Mouse (Mus musculus): ENCODE results near the gene Slc30a9. TPM values are rescaled to one million over a fixed set of nuclear protein-coding genes. Genes with fewer than 3 reads are reported as not detected.

The Slc30a9 gene
- 10 to 100 TPM; 11.5 to 14.4 TPM for polyA plus RNA-seq (2017; shearing (Covaris generic))

GRCm38 (mm10) chr5:67306698-67307521 is at the start of gene Slc30a9:
Gene Slc30a9 (plus strand): TSS chr5:67306955.
- peak; percentile 96 for ATAC-seq

DNA sequence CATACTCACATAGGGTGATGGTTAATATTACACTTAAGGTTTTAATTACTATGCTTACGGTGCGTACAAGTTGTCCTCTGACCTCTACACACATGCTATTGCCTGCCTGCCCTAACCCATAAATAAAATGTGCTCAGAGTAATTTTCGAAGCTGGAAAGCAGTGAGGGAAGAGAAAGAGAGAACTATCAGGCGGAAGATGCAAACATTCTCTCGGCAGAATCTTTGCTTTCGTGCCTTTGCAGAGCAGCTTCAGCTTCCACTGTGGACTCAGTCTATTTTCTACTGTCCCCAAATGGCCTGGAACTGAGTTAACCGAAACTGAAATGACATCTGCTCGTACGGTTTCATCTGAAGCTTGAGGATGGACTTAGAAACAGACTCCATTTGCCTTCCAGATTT is 48.3 kb upstream of the Slc30a9 start:
- ATAC-seq = no peak

DNA sequence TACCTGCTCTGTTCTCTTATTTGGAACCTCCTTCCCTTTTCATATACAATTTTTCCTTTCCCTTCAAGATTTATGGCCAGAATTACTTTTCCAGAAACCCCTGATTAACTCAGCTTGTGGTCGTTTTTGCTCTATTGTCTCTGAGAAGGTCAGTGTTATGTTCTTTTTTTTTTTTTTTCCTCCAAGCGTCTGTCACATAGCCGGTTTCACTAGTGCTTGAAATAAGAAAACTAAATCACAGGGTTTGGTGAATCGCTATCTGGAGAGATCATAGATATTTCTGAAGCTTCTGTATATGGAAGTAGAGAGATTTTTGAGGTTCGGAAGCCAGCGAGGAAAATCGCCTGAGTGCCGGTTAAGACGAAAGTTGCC is 46.6 kb upstream of the Slc30a9 start:
- ATAC-seq = no peak

- peak; percentile 93 for ATAC-seq
Measured at GRCm38 (mm10) chr5:67260531-67261371, 46.0 kb upstream of the Slc30a9 start, which contains the start of gene Tmem33. Gene Tmem33 (plus strand): TSS chr5:67260565.

GRCm38 (mm10) chr5:67262964-67263363 is 43.8 kb upstream of the Slc30a9 start:
- no peak for ATAC-seq

DNA sequence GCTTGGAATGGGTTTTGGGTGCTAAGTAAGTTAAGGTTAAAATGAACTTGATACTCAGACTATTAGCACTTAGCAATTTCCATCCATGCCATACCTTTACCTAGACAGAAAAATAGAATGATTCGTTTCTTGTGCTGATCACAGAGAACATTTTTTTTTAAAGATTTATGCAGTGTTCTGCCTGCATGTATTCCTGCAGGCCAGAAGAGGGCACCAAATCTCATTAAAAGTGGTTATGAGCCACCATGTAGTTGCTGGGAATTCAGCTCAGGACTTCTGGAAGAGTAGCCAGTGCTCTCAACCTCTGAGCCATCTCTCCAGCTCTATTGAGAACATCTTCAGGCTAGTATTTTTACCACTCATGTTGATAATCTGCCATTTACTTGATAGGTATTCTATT is 40.6 kb upstream of the Slc30a9 start:
- peak; percentile 68 for ATAC-seq

DNA sequence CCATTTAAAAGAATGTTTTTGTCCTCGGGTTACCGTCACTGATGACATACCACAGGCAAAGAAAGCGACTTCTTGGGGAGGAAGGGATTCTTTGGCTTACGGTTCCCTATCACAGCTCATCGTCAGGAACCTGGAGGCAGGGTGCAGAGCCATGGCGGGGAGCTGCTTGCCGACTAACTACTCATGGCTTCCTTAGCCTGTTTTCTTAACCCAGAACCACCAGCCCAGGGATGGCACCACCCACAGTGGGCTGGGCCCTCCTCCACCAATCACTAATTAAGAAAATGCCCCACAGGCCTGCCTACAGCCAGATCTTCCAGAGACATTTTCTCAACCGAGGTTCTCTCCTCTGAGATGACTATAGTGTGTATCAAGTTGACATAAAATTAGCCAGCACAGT is 37.4 kb upstream of the Slc30a9 start:
- ATAC-seq = no peak

- ATAC-seq = no peak
Measured at GRCm38 (mm10) chr5:67279407-67279806, 27.3 kb upstream of the Slc30a9 start.

GRCm38 (mm10) chr5:67279840-67280239 is 26.9 kb upstream of the Slc30a9 start:
- no peak for ATAC-seq

DNA sequence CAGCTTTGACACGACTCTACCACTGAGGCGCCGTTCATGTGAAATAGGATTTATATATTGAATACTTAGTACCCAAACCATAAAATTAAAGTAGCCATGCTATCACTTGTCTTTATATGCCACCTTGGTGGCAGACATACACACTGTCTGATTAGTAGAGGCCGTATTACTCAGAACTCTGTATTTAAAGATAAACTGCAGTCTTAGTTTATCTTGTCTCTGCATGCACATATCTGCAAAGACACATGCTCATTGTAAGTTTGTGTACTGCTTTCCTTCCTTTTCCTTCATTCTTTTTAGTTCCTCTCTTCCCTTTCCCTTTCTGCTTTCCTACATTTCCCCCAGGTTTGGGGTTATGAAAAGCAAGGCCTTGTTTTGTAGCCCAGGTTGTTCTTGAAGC is 26.4 kb upstream of the Slc30a9 start:
- ATAC-seq = no peak

- no peak for ATAC-seq
Measured at GRCm38 (mm10) chr5:67295029-67295428, 11.7 kb upstream of the Slc30a9 start.

DNA sequence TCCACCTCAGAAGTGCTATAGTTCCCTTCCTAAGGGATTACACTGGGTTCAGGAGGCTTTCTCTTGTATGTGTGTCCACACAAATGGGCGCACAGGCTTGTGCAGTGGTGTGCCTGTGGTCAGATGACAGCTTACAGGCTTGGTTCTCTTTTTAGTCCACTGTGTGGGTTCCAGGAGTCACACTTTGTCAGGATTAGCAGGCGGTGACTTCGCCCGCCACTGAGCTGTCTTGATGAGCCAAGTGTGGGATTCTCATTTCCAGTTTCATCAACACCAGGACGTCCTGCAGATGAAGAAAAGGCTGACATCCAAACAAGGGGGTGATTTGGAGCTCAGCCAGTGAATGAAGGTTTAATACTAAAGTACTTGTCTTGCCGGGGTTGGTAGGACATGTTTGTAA is 11.1 kb upstream of the Slc30a9 start:
- no peak for ATAC-seq

- no peak for ATAC-seq
Measured at GRCm38 (mm10) chr5:67296171-67296570, 10.6 kb upstream of the Slc30a9 start.

DNA sequence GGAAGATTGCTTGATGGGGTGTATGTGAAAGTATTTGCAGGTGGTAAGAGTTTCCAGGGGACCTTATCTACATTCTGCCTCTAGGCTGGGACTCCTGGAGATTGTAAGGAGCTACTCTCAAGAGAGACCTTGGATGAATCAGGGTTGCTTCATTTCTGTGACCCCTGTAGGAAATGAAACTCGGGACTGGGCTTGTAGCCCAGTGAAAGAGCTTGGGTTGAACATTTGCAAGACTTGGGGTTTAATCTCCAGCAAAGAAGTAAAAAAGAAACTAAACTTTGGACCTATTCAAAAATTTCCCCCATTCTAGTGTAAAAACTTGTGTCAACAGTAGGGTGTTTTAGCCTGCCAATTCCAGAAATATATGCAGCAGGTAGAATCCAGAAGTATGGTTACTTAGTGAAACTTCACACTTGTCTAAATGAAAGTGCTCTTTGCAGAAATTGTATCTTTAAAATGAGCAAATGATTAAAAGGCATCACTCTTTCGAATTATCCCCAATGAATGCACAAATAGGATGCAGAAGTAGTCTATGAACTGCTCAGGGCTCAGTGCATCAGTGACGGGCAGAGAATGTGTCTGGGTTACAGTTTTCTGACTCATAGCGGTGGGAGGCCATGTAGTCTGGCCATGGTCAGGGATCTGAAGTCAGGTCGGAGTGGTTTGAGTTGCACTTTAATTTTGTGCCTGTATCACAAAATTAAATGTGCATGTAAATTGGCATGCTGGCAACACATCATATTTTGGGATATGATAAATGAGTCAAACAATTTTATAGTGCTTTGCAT is 9.5 kb upstream of the Slc30a9 start:
- ATAC-seq = no peak

DNA sequence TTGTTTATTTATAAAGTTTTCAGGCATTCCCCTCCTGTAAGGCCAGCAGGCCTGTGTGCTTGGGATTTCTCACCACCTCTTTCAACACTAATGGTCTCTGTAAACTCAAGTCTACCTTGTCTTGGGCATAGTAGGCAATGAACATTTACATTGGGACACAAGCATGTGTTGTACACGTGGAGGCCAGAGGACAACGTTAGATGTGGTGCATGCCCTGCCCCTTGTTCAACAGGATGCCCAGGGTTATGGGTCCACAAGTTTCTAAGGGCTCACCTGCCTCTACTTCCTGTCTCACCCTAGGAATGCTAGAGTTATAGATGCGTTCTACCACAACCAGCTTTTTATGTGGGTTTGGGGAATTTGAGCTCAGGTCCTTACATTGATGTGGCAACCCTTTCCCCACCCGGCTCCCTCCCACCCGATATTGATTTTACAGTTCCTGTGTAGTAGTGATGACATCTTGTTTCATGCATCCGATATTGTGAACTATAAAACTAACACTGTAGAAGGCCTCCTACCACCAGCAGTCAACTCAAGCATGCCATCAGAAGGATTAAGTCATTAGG is 6.8 kb upstream of the Slc30a9 start:
- no peak for ATAC-seq

- no peak for ATAC-seq
Measured at GRCm38 (mm10) chr5:67300926-67301597, 5.7 kb upstream of the Slc30a9 start.

DNA sequence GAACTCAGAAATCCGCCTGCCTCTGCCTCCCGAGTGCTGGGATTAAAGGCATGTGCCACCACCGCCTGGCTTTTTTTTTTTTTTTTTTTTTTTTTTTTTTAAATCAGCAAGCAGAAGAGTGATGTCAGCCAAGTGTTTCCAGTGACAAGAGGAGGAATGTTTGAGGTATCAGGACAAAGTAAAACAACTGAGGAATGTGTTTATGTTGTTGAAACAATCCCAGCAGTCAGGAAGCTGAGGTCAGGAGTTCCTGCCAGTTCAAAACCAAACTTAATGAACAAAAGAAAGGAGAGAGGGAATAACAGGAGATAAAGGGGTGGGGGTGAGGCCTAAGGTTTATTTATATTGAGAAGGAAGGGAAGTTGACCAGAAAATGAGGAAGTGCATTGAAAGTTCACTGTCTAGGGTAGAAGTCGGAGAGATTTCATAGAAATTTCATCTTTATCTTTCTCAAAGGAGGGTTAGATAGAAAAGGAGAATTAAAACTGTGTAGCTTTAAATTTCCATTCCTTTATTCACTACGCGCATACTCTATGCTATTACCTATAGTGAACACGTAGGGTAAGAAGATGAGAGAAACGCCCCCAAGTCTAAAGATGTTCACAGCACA is 4.9 kb upstream of the Slc30a9 start:
- no peak for ATAC-seq

- no peak for ATAC-seq
Measured at GRCm38 (mm10) chr5:67303816-67304215, 2.9 kb upstream of the Slc30a9 start.

DNA sequence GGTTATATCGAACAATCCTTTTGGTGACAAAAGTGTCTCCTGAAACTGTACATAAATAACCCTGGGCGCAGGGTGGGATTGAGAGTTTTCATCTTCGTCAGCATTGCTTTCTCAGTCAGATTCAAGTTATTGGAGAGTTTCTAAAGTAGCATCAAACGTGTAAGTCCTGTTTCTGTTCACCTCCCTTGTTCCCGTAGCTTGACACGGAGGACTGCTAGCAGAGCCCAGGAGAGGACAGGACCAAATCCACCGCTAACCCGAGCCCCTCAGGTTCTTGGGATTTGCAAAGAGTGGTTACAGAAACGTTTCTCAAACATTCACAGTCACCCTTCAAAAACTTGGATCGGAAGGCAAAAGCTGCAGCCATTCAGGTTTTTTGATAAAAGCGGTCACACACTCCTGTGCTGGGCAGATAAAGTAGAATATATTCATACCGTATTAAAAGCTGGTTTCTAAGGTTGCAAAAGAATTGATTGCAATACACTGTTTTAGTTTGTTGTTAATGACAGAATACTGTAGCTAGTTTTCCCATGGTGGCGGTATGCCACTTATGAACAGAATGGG is 986 bp downstream of the Slc30a9 start:
- ATAC-seq = no peak

DNA sequence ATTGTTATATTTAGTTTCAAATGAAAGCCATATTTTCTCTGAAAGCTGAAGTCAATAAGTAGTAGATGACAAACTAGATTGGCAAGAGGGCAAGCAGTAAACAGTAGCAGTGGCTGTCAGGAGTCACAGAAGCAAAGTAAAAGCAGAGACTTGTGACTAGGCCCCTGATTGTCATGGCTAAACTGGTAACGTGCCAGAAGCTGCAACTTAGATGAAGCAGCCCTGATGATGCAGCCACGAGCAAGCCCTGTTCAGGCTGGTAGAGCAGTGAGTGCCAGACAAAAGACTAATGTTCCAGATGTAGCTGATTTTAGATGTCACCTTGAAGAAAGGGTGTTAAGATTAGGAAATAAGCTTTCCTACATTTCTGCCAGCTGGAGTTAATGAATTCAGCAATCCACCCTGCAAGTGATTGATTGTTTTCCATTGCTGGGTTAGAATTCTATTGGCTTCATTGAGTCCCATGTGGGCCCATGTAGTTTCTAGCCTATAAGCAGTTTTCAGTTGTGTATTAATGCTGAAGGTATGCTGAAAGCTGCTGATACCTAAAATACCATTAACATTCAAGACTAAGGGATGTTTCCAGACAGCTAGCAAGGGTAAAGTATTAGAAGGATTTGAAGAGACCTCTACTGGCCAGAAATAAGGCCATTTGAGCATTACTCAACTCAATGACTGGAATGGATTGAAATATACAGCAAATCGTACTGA is 5.2 kb downstream of the Slc30a9 start:
- ATAC-seq = no peak

- no peak for ATAC-seq
Measured at GRCm38 (mm10) chr5:67312522-67312851, 5.7 kb downstream of the Slc30a9 start.
